Mouse (Mus musculus) spleen, postnatal 0 days (tissue): ENCODE data around the gene Gbp9. TPM values are rescaled to one million over a fixed set of nuclear protein-coding genes. Genes with fewer than 3 reads are reported as not detected.

ENCODE experiments used
- polyA plus RNA-seq: library from polyadenylated mRNA; unstranded; fragments of >200 nt; fragmentation: Nextera tagmentation; extraction: Ambion mirVana; gene quantifications from 2 replicates; pipeline ENCODE4 v1.2.1, GENCODE M21; 2015

Gbp9 gene
- 3.4 and 4.4 TPM in 2 replicates for polyA plus RNA-seq

DNA sequence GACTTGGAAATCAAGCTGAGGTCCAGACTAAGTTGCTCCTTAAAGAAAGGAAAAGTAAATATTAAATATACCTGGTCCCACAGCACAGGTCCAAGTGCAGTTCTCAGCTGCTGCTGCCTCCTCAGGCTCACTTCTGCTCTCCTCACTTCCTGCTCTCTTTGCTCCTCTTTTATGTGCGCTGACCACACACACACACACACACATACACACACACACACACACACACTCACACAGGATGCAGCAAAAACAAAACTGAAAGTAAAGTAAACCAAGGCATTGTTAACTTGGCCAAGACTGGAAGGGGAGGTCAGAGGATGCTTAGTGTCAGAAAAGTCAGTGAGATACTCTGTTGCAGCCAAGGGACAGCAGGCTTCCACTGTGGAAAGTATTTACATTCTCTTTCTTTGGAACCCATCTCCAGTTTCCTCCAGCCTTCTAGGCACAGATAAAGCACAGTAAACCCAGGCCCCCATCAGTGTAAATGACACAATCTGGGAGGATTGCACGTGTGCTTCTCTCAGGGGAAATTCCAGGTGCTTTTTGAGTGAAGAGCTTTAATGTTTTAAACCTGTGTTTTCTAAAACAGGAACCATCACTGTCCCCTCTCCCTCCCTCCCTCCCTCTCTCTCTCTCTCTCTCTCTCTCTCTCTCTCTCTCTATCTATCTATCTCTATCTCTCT lies at the start of gene Gbp9, which contains the start of the genes Gbp8 and Gbp4:
TSS of gene Gbp9 (minus strand) at position 131 of the 680 bp plus-strand sequence.
TSS of gene Gbp8 (minus strand) at position 132 of the 680 bp plus-strand sequence.
TSS of gene Gbp4 (minus strand) at position 178 of the 680 bp plus-strand sequence.

Other genes starting within 250 kb of the Gbp9 start
- 5.8 and 8.0 TPM in 2 replicates for gene Abcg3, start 156.8 kb downstream of the Gbp9 start, polyA plus RNA-seq
- gene Gbp8, start within 50 bp of the Gbp9 start, polyA plus RNA-seq: 2.4 and 3.1 TPM in 2 replicates
- 0.99 and 2.0 TPM in 2 replicates for gene Gbp4, start within 50 bp of the Gbp9 start, polyA plus RNA-seq
- gene Gbp10, start 100.0 kb upstream of the Gbp9 start, polyA plus RNA-seq: 0.21 TPM in 1 of 2 replicates, not detected in the other
- gene Gm43302, start 154.2 kb upstream of the Gbp9 start, polyA plus RNA-seq: 0.04 TPM in 1 of 2 replicates, not detected in the other
- 1.1 and 2.1 TPM in 2 replicates for gene Gbp6, start 154.2 kb upstream of the Gbp9 start, polyA plus RNA-seq